31 mouse cellular contexts compared by ENCODE assay signal in genomic region chr5:12997440-12997839, GRCm38 (mm10).
"Had no signal": no experiment of that assay in that cellular context is flagged by ENCODE, and none has a peak within 500 bp of the region (broad histone marks: within the 10 kb centered on the region; RNA-seq: fewer than 3 reads in every experiment).

No protein-coding gene starts in this region.

- H3K27ac ChIP-seq: left cerebral cortex, adult 2 months; limb, embryonic 10.5 days; limb, embryonic 12.5 days; limb, embryonic 13.5 days; limb, embryonic 15.5 days; liver, embryonic 13.5 days; liver, embryonic 14.5 days; liver, embryonic 15.5 days; lung, embryonic 15.5 days; macrophage; midbrain, embryonic 10.5 days; midbrain, embryonic 12.5 days; midbrain, embryonic 15.5 days; neural tube, embryonic 12.5 days; neural tube, embryonic 13.5 days had no signal

- H3K9me3 ChIP-seq: limb, embryonic 10.5 days; limb, embryonic 12.5 days; limb, embryonic 13.5 days; limb, embryonic 15.5 days; liver, embryonic 13.5 days; liver, embryonic 15.5 days; lung, embryonic 15.5 days; megakaryocyte, embryonic 14.5 days; midbrain, embryonic 10.5 days; midbrain, embryonic 12.5 days; midbrain, embryonic 15.5 days; neural tube, embryonic 12.5 days; neural tube, embryonic 13.5 days had no signal

- H3K4me3 ChIP-seq: left cerebral cortex, adult 2 months; limb, embryonic 10.5 days; limb, embryonic 12.5 days; limb, embryonic 13.5 days; limb, embryonic 15.5 days; liver, embryonic 13.5 days; liver, embryonic 15.5 days; lung, embryonic 15.5 days; megakaryocyte, embryonic 14.5 days; midbrain, embryonic 10.5 days; midbrain, embryonic 12.5 days; midbrain, embryonic 15.5 days; neural tube, embryonic 12.5 days; neural tube, embryonic 13.5 days had no signal

- H3K9ac ChIP-seq: limb, embryonic 12.5 days; limb, embryonic 13.5 days; limb, embryonic 15.5 days; liver, embryonic 13.5 days; liver, embryonic 14.5 days; liver, embryonic 15.5 days; liver, postnatal 0 days; lung, embryonic 14.5 days; lung, embryonic 15.5 days; midbrain, embryonic 12.5 days; midbrain, embryonic 15.5 days; neural tube, embryonic 12.5 days; neural tube, embryonic 13.5 days had no signal

- H3K27me3 ChIP-seq: limb, embryonic 12.5 days; limb, embryonic 13.5 days; limb, embryonic 15.5 days; liver, embryonic 13.5 days; liver, embryonic 15.5 days; lung, embryonic 15.5 days; megakaryocyte, embryonic 14.5 days; midbrain, embryonic 12.5 days; midbrain, embryonic 15.5 days; neural tube, embryonic 12.5 days; neural tube, embryonic 13.5 days had no signal

- ATAC-seq: liver, postnatal 0 days; lung, postnatal 0 days; midbrain, embryonic 15.5 days; midbrain, embryonic 16.5 days had no signal

- H3K36me3 ChIP-seq: limb, embryonic 10.5 days; limb, embryonic 12.5 days; limb, embryonic 13.5 days; limb, embryonic 15.5 days; liver, embryonic 13.5 days; liver, embryonic 15.5 days; lung, embryonic 15.5 days; midbrain, embryonic 10.5 days; midbrain, embryonic 12.5 days; midbrain, embryonic 15.5 days; neural tube, embryonic 12.5 days; neural tube, embryonic 13.5 days had no signal

- H3K4me2 ChIP-seq: limb, embryonic 12.5 days; limb, embryonic 13.5 days; limb, embryonic 15.5 days; liver, embryonic 11.5 days; liver, embryonic 13.5 days; liver, embryonic 15.5 days; lung, embryonic 14.5 days; lung, embryonic 15.5 days; midbrain, embryonic 11.5 days; midbrain, embryonic 12.5 days; midbrain, embryonic 15.5 days; neural tube, embryonic 12.5 days; neural tube, embryonic 13.5 days had no signal

- DNase-seq: left cerebral cortex, postnatal 4 days; liver; liver, embryonic 13.5 days; liver, postnatal 0 days; lung, adult 18-20 months; lung, adult 2 months; lung, embryonic 14.5 days; lung, postnatal 10 days; lung, postnatal 14 days; lung, postnatal 36 days; lung, postnatal 4 days; midbrain, embryonic 14.5 days had no signal

- H3K4me1 ChIP-seq: limb, embryonic 12.5 days; limb, embryonic 15.5 days; liver, embryonic 13.5 days; liver, embryonic 15.5 days; lung, embryonic 15.5 days; megakaryocyte, embryonic 14.5 days; midbrain, embryonic 10.5 days; midbrain, embryonic 12.5 days; midbrain, embryonic 15.5 days; neural tube, embryonic 12.5 days; neural tube, embryonic 13.5 days had no signal
